Mouse (Mus musculus): ENCODE results near the gene Psmb8. TPM values are rescaled to one million over a fixed set of nuclear protein-coding genes. Genes with fewer than 3 reads are reported as not detected.

The Psmb8 gene
- total and polyA plus RNA-seq, 3 experiments, result 12.3 to 33.5 (median 18.9) TPM

GRCm38 (mm10) chr17:34187261-34187916 lies 10.1 kb upstream of the Psmb8 start, which contains the start of the genes Tap1 and Psmb9:
Gene Tap1, plus strand, starts transcription at chr17:34187553.
Gene Psmb9, minus strand, starts transcription at chr17:34187764.
- Histone ChIP-seq H3K4me1 (ENCODE audit: control insufficient read depth, insufficient read depth, low read length) (peaks cover 1% of the 10 kb centered on the region; the same call in 1 of the 2 replicates), H3K27me3 (ENCODE audit: control insufficient read depth, insufficient read depth, low read length) (no peaks in the 10 kb centered on the region), H3K4me3 (peak within 1 kb of the TSS; percentile 82), H3K79me2 (replicated peaks; ENCODE audit: control insufficient read depth, insufficient read depth, low read length) (no peaks in the 10 kb centered on the region), H3K9ac (ENCODE audit: low read depth, low read length) (peak within 1 kb of the TSS; percentile 83), H3K36me3 (ENCODE audit: control insufficient read depth, insufficient read depth, low read length) (no peaks in the 10 kb centered on the region), H3K27ac (peak within 1 kb of the TSS; percentile 91)
- intact Hi-C loops (cut with DNase I), result loop anchor here (1.0 kb wide), 2 partner anchors 10 to 17 kb away; partner anchors contain the start of gene Psmb8
- TF ChIP-seq POLR2A (IDR thresholded peaks at IDR 0.05; ENCODE audit: insufficient read depth, low read depth, low read length) (peak; percentile 72), CTCF (IDR thresholded peaks at IDR 0.05) (no peak), EP300 (IDR thresholded peaks at IDR 0.05; ENCODE audit: insufficient read depth, low read depth, low read length) (peak; percentile 37; the same call in 1 of the 2 replicates)
- WGBS, result under 1% methylated on average over 46 of the region's 46 CpGs
- peak; percentile 98 to 99 for DNase-seq

GRCm38 (mm10) chr17:34188010-34188409 lies 9.5 kb upstream of the Psmb8 start:
- DNase-seq, result no peak
- Histone ChIP-seq H3K27ac (peak overlapping the region; percentile 91), H3K36me3 (ENCODE audit: control insufficient read depth, insufficient read depth, low read length) (no peaks in the 10 kb centered on the region), H3K4me1 (ENCODE audit: control insufficient read depth, insufficient read depth, low read length) (peaks cover 1% of the 10 kb centered on the region; the same call in 1 of the 2 replicates), H3K4me3 (peak overlapping the region; percentile 82), H3K79me2 (replicated peaks; ENCODE audit: control insufficient read depth, insufficient read depth, low read length) (no peaks in the 10 kb centered on the region), H3K27me3 (ENCODE audit: control insufficient read depth, insufficient read depth, low read length) (no peaks in the 10 kb centered on the region), H3K9ac (ENCODE audit: low read depth, low read length) (peak overlapping the region; percentile 83)
- WGBS, result 2% methylated on average over 20 of the region's 20 CpGs
- intact Hi-C loops (cut with DNase I), result no loop called here
- TF ChIP-seq EP300 (IDR thresholded peaks at IDR 0.05; ENCODE audit: insufficient read depth, low read depth, low read length) (no peak), POLR2A (IDR thresholded peaks at IDR 0.05; ENCODE audit: insufficient read depth, low read depth, low read length) (no peak), CTCF (IDR thresholded peaks at IDR 0.05) (no peak)

- no peaks in the 10 kb centered on the region for H3K36me3 ChIP-seq (ENCODE audit: control insufficient read depth, insufficient read depth, low read length)
- intact Hi-C loops (cut with DNase I), result no loop called here
- TF ChIP-seq EP300 (IDR thresholded peaks at IDR 0.05; ENCODE audit: insufficient read depth, low read depth, low read length) (no peak), POLR2A (IDR thresholded peaks at IDR 0.05; ENCODE audit: insufficient read depth, low read depth, low read length) (no peak)
- WGBS, result 82% methylated on average over 6 of the region's 6 CpGs
- no peak overlapping the region for H3K9ac ChIP-seq (ENCODE audit: low read depth, low read length)
- no peak overlapping the region for H3K27ac ChIP-seq
- no peaks in the 10 kb centered on the region for H3K27me3 ChIP-seq (ENCODE audit: control insufficient read depth, insufficient read depth, low read length)
- H3K4me1 ChIP-seq (ENCODE audit: control insufficient read depth, insufficient read depth, low read length), result peaks cover 1% of the 10 kb centered on the region; the same call in 1 of the 2 replicates
- H3K4me3 ChIP-seq, result no peak overlapping the region
- H3K79me2 ChIP-seq (replicated peaks; ENCODE audit: control insufficient read depth, insufficient read depth, low read length), result no peaks in the 10 kb centered on the region
- no peak for DNase-seq
These were observed 8.5 kb upstream of the Psmb8 start for GRCm38 (mm10) chr17:34188986-34189385.

GRCm38 (mm10) chr17:34192852-34193251 lies 4.7 kb upstream of the Psmb8 start:
- Histone ChIP-seq H3K4me1 (ENCODE audit: control insufficient read depth, insufficient read depth, low read length) (no peaks in the 10 kb centered on the region; the same call in 1 of the 2 replicates), H3K4me3 (no peak overlapping the region), H3K79me2 (replicated peaks; ENCODE audit: control insufficient read depth, insufficient read depth, low read length) (no peaks in the 10 kb centered on the region), H3K36me3 (ENCODE audit: control insufficient read depth, insufficient read depth, low read length) (no peaks in the 10 kb centered on the region), H3K27me3 (ENCODE audit: control insufficient read depth, insufficient read depth, low read length) (no peaks in the 10 kb centered on the region), H3K9ac (ENCODE audit: low read depth, low read length) (no peak overlapping the region), H3K27ac (no peak overlapping the region)
- TF ChIP-seq POLR2A (IDR thresholded peaks at IDR 0.05; ENCODE audit: insufficient read depth, low read depth, low read length) (no peak), EP300 (IDR thresholded peaks at IDR 0.05; ENCODE audit: insufficient read depth, low read depth, low read length) (no peak), CTCF (IDR thresholded peaks at IDR 0.05) (no peak)
- DNase-seq, result no peak
- WGBS, result 45% methylated on average over 16 of the region's 16 CpGs
- intact Hi-C loops (cut with DNase I), result no loop called here

- Histone ChIP-seq H3K36me3 (ENCODE audit: control insufficient read depth, insufficient read depth, low read length) (no peaks in the 10 kb centered on the region), H3K79me2 (replicated peaks; ENCODE audit: control insufficient read depth, insufficient read depth, low read length) (no peaks in the 10 kb centered on the region), H3K27me3 (ENCODE audit: control insufficient read depth, insufficient read depth, low read length) (no peaks in the 10 kb centered on the region), H3K27ac (no peak overlapping the region), H3K4me1 (ENCODE audit: control insufficient read depth, insufficient read depth, low read length) (no peaks in the 10 kb centered on the region), H3K9ac (ENCODE audit: low read depth, low read length) (no peak overlapping the region), H3K4me3 (no peak overlapping the region)
- 56% methylated on average over 8 of the region's 8 CpGs for WGBS
- no peak for DNase-seq
- TF ChIP-seq CTCF (IDR thresholded peaks at IDR 0.05) (no peak), POLR2A (IDR thresholded peaks at IDR 0.05; ENCODE audit: insufficient read depth, low read depth, low read length) (no peak), EP300 (IDR thresholded peaks at IDR 0.05; ENCODE audit: insufficient read depth, low read depth, low read length) (no peak)
- intact Hi-C loops (cut with DNase I), result no loop called here
These were observed 4.1 kb upstream of the Psmb8 start for GRCm38 (mm10) chr17:34193468-34193867.

- Histone ChIP-seq H3K4me1 (ENCODE audit: control insufficient read depth, insufficient read depth, low read length) (peaks cover 3% of the 10 kb centered on the region; the same call in 1 of the 2 replicates), H3K27me3 (ENCODE audit: control insufficient read depth, insufficient read depth, low read length) (no peaks in the 10 kb centered on the region), H3K36me3 (ENCODE audit: control insufficient read depth, insufficient read depth, low read length) (no peaks in the 10 kb centered on the region), H3K4me3 (no peak overlapping the region), H3K27ac (no peak overlapping the region), H3K79me2 (replicated peaks; ENCODE audit: control insufficient read depth, insufficient read depth, low read length) (no peaks in the 10 kb centered on the region), H3K9ac (ENCODE audit: low read depth, low read length) (no peak overlapping the region)
- TF ChIP-seq POLR2A (IDR thresholded peaks at IDR 0.05; ENCODE audit: insufficient read depth, low read depth, low read length) (no peak), CTCF (IDR thresholded peaks at IDR 0.05) (no peak), EP300 (IDR thresholded peaks at IDR 0.05; ENCODE audit: insufficient read depth, low read depth, low read length) (no peak)
- intact Hi-C loops (cut with DNase I), result no loop called here
- WGBS, result 76% methylated on average over 4 of the region's 4 CpGs
- no peak for DNase-seq
These were observed 2.8 kb upstream of the Psmb8 start for GRCm38 (mm10) chr17:34194723-34195122.

All from heart, adult 2 months (tissue).